Mouse (Mus musculus) G1E (cell line): ENCODE measurements at regions not wholly inside any gene's neighbourhood (a gene's known extent, or its start where the extent isn't known, plus 50 kb on each side); places are given as distances from the start of the nearest gene placed in this dataset.

Source experiments
- CTCF ChIP-seq: IDR thresholded peaks from 2 replicates; pipeline ENCODE4 v1.5.1; 2012; ENCODE audit warnings: low read depth, low read length, inconsistent platforms, mixed read lengths
- POLR2AphosphoS5 ChIP-seq: IDR thresholded peaks from 2 replicates; pipeline ENCODE4 v1.6.1; 2012; ENCODE audit warnings: low read depth, low read length, inconsistent platforms; ENCODE audit not compliant: insufficient replicate concordance
- TAL1 ChIP-seq: conservative IDR thresholded peaks from 2 replicates; pipeline ENCODE4 v1.6.1; 2012; ENCODE audit warnings: low read depth, low read length, inconsistent platforms, mixed read lengths

- no peak for TF ChIP-seq CTCF
- TF ChIP-seq TAL1: no peak
- no peak for TF ChIP-seq POLR2AphosphoS5
Measured at GRCm38 (mm10) chr11:26996292-26997099, 402.7 kb upstream of the Vrk2 start.
